Mouse (Mus musculus): Measurements from ENCODE around the gene Add3.
"Not testable (repeated sequence)": the region's sequence is repeated elsewhere in the genome, so short reads cannot be mapped to it uniquely, and the experiment has no call there.

Add3 gene

GRCm38 (mm10) chr19:53194751-53195520 is 54.7 kb downstream of the Add3 start:
- no peak for DNase-seq

GRCm38 (mm10) chr19:53196961-53197360 is 56.7 kb downstream of the Add3 start:
- no peak for DNase-seq

GRCm38 (mm10) chr19:53197766-53198165 is 57.5 kb downstream of the Add3 start:
- DNase-seq = no peak

- DNase-seq = no peak
Measured at GRCm38 (mm10) chr19:53198706-53199572, 58.7 kb downstream of the Add3 start.

GRCm38 (mm10) chr19:53199711-53200110 is 59.5 kb downstream of the Add3 start:
- no peak for DNase-seq

GRCm38 (mm10) chr19:53202116-53202515 is 61.9 kb downstream of the Add3 start:
- DNase-seq = no peak

GRCm38 (mm10) chr19:53206986-53207385 is 66.7 kb downstream of the Add3 start:
- DNase-seq = no peak

- no peak for DNase-seq
Measured at GRCm38 (mm10) chr19:53208830-53209229, 68.6 kb downstream of the Add3 start.

GRCm38 (mm10) chr19:53210251-53210650 is 70.0 kb downstream of the Add3 start:
- DNase-seq = no peak

GRCm38 (mm10) chr19:53215352-53215751 is 75.1 kb downstream of the Add3 start:
- no peak for DNase-seq

- DNase-seq = no peak
Measured at GRCm38 (mm10) chr19:53216761-53217538, 76.7 kb downstream of the Add3 start.

- DNase-seq = no peak
Measured at GRCm38 (mm10) chr19:53217837-53218236, 77.6 kb downstream of the Add3 start.

- no peak for DNase-seq
Measured at GRCm38 (mm10) chr19:53219305-53219704, 79.1 kb downstream of the Add3 start.

- no peak for DNase-seq
Measured at GRCm38 (mm10) chr19:53221186-53221585, 80.9 kb downstream of the Add3 start.

GRCm38 (mm10) chr19:53225249-53226070 is 85.2 kb downstream of the Add3 start:
- DNase-seq = not testable (repeated sequence)

- peak; percentile 18 for DNase-seq
Measured at GRCm38 (mm10) chr19:53226651-53227050, 86.4 kb downstream of the Add3 start.

- DNase-seq = no peak
Measured at GRCm38 (mm10) chr19:53228064-53228794, 88.0 kb downstream of the Add3 start.

- no peak for DNase-seq
Measured at GRCm38 (mm10) chr19:53230942-53231815, 90.9 kb downstream of the Add3 start.

GRCm38 (mm10) chr19:53233586-53233985 is 93.3 kb downstream of the Add3 start:
- no peak for DNase-seq

- DNase-seq = no peak
Measured at GRCm38 (mm10) chr19:53241806-53242205, 101.6 kb downstream of the Add3 start.

All from retina, postnatal 1 day (tissue).